Mouse (Mus musculus): Measurements from ENCODE around the gene Gm11937.

DNA sequence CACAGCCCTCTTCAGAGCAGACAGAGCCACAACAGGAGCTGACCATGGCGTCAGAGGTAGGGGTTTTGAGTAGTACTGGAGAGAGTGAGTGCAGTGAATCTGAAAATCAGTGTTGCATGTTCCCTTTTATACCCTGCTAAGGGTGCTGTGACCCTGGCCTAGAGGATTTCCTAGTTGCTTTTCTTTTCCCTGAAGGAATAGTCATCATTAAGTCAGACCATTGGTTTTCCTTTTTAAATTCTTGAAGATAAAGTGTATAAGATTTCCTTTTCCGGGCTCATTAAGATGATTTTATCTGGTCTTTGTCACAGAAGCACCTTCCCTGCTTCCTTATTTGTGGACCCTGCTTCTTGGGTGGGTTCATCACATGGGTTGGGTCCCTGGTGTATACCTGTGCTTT lies 40.1 kb upstream of the Gm11937 start, which contains the start of gene Gm11555:
- TF ChIP-seq CTCF (conservative IDR thresholded peaks at IDR 0.05; ENCODE audit: insufficient read depth, insufficient read length, low read depth, low read length) = no peak
- TF ChIP-seq POLR2A (IDR thresholded peaks at IDR 0.05; ENCODE audit: low read depth, low read length) = no peak

Measured in kidney, adult 2 months (tissue).